Mouse (Mus musculus): Measurements from ENCODE around the gene Mob3c. TPM values are rescaled to one million over a fixed set of nuclear protein-coding genes. Genes with fewer than 3 reads are reported as not detected.

The Mob3c gene
- polyA plus RNA-seq, 2 experiments from 2014 or later: 10.0 to 13.4 TPM

GRCm38 (mm10) chr4:115882195-115882594, 54.3 kb downstream of the Mob3c start:
- no peak for ATAC-seq

DNA sequence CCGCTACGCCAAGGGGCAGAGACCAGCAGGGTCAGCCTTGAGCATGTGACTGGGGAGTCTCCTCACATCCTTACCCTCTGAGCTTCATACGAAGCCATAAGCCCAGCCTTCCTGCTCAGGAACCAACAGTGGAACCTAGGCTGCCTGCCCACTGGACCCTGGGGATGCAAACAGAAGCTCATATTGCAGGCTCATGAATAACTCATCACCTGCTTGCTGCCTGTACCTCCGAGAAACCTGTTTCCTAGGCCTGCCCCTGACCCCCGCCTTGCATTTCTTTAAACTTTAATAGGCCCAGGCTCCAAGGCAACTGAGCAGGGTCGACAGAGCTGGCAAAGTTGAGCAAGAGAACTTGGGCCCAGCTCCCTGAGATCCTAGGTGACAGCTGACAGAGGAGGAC, 56.1 kb downstream of the Mob3c start, which contains the start of gene Kncn:
Gene Kncn (plus strand): TSS at position 379 of the 400 bp plus-strand sequence.
- no peak for ATAC-seq

Other genes with a start within 250 kb of the Mob3c start
- gene Cyp4a32, start 227.1 kb upstream of the Mob3c start, polyA plus RNA-seq (2017; shearing (Covaris generic)): not detected
- not detected for gene Cyp4b1, start 180.4 kb upstream of the Mob3c start, polyA plus RNA-seq (2017; shearing (Covaris generic))
- 10 to 100 TPM; 43.4 TPM for gene Efcab14, start 90.3 kb upstream of the Mob3c start, polyA plus RNA-seq (2017; shearing (Covaris generic))
- under 1 TPM in 1 of 2 experiments, not detected in 1; 0.92 TPM for gene Tex38, start 47.1 kb upstream of the Mob3c start, polyA plus RNA-seq (2017; shearing (Covaris generic))
- 10 to 100 TPM; 22.3 to 25.4 TPM for gene Atpaf1, start 43.3 kb upstream of the Mob3c start, polyA plus RNA-seq (2017; shearing (Covaris generic))
- 10 to 100 TPM; 30.7 to 46.8 TPM for gene Mknk1, start 11.1 kb downstream of the Mob3c start, polyA plus RNA-seq (2017; shearing (Covaris generic))
- gene Kncn, start 56.3 kb downstream of the Mob3c start, polyA plus RNA-seq (2017; shearing (Covaris generic)): not detected
- not detected for gene 6430628N08Rik, start 62.6 kb downstream of the Mob3c start, polyA plus RNA-seq (2017; shearing (Covaris generic))
- gene Dmbx1, start 111.8 kb downstream of the Mob3c start, polyA plus RNA-seq (2017; shearing (Covaris generic)): not detected
- gene Faah, start 189.8 kb downstream of the Mob3c start, polyA plus RNA-seq (2017; shearing (Covaris generic)): 10 to 100 TPM; 35.9 to 43.4 TPM
- gene Nsun4, start 225.8 kb downstream of the Mob3c start, polyA plus RNA-seq (2017; shearing (Covaris generic)): 10 to 100 TPM; 21.7 to 26.9 TPM
- gene Uqcrh, start 247.0 kb downstream of the Mob3c start, polyA plus RNA-seq (2017; shearing (Covaris generic)): 1,000 to 10,000 TPM in 1 of 2 experiments, 100 to 1,000 TPM in 1; 979 to 1,004 TPM
- 10 to 100 TPM; 17.5 to 17.9 TPM for gene Lrrc41, start 247.2 kb downstream of the Mob3c start, polyA plus RNA-seq (2017; shearing (Covaris generic))

Data from activated CD4-positive, CD25-positive, alpha-beta regulatory T cell, adult 4 months (primary cell).